Mouse (Mus musculus): ENCODE results near the gene H2-Eb1. TPM values are rescaled to one million over a fixed set of nuclear protein-coding genes. Genes with fewer than 3 reads are reported as not detected.
"Not testable (repeated sequence)": the region's sequence is repeated elsewhere in the genome, so short reads cannot be mapped to it uniquely, and the experiment has no call there.

The H2-Eb1 gene
- polyA plus RNA-seq, 1 experiment from 2014 or later: 0.63 TPM

DNA sequence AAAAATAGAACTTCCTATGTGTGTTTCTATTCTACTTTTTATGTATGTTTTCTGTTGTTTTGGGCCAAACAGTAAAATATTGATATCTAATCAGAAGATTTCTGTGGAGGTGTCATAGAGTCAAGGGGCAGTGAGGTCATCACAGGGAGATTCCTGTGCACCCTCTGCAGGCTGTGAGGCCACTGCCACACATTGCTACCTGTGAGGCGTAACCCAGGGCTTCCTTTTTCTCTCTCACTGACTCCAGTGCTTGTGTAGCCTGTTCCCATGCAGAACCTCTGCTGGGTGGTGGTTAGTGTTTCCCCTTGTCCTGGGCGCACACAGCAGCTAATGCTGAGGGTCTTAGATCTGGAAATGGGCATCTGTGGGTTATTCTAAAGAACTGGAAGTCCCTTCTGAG lies 740 bp downstream of the H2-Eb1 start:
- H3K9me3 ChIP-seq (ENCODE audit: control insufficient read depth, low read length): no peaks in the 10 kb centered on the region
- DNase-seq (ENCODE audit: low spot score) (no peak), ATAC-seq (replicated peaks; ENCODE audit: low FRiP score) (no peak)
- no peaks in the 10 kb centered on the region; the same call in 1 of the 2 replicates for H3K27me3 ChIP-seq (replicated peaks; ENCODE audit: control insufficient read depth, insufficient read depth, low read length)
- H3K9ac ChIP-seq (ENCODE audit: low read depth, low read length): no peak overlapping the region
- no peak overlapping the region for H3K27ac ChIP-seq (ENCODE audit: low read depth, low read length)
- no peaks in the 10 kb centered on the region for H3K4me1 ChIP-seq (replicated peaks; ENCODE audit: control insufficient read depth, insufficient read depth, low read length)
- H3K4me3 ChIP-seq (ENCODE audit: low read depth, low read length): no peak overlapping the region
- 67% methylated on average over 2 of the region's 2 CpGs for WGBS
- no peaks in the 10 kb centered on the region for H3K36me3 ChIP-seq (ENCODE audit: control insufficient read depth, insufficient read depth, low read length)
- H3K4me2 ChIP-seq: no peak overlapping the region

DNA sequence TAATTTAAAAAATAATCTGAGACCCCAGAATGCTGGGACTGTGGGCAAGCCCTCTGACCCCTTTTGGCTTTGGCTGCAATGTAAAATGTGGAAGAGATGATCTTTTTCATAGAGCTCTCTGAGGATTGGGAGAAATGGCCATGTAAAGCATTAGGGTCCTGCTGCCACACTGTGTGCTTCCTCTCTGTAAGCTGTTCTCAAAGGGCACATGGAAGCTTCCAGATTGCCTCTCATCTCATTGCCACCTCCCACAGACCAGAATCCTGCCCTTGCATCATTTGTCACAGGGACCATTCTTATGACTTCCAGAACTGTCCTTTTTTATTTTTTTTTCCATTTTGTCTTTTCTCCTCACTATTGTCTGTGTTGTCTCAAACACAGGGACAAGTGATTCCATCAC lies 1.5 kb downstream of the H2-Eb1 start:
- no peak for ATAC-seq (replicated peaks; ENCODE audit: low FRiP score)
- no peak overlapping the region for H3K4me3 ChIP-seq (ENCODE audit: low read depth, low read length)
- H3K9me3 ChIP-seq (ENCODE audit: control insufficient read depth, low read length): no peaks in the 10 kb centered on the region
- H3K36me3 ChIP-seq (ENCODE audit: control insufficient read depth, insufficient read depth, low read length): no peaks in the 10 kb centered on the region
- no peak overlapping the region for H3K27ac ChIP-seq (ENCODE audit: low read depth, low read length)
- no peaks in the 10 kb centered on the region; the same call in 1 of the 2 replicates for H3K27me3 ChIP-seq (replicated peaks; ENCODE audit: control insufficient read depth, insufficient read depth, low read length)
- no peak overlapping the region for H3K9ac ChIP-seq (ENCODE audit: low read depth, low read length)
- H3K4me2 ChIP-seq: no peak overlapping the region
- H3K4me1 ChIP-seq (replicated peaks; ENCODE audit: control insufficient read depth, insufficient read depth, low read length): no peaks in the 10 kb centered on the region
- DNase-seq (ENCODE audit: low spot score): no peak

DNA sequence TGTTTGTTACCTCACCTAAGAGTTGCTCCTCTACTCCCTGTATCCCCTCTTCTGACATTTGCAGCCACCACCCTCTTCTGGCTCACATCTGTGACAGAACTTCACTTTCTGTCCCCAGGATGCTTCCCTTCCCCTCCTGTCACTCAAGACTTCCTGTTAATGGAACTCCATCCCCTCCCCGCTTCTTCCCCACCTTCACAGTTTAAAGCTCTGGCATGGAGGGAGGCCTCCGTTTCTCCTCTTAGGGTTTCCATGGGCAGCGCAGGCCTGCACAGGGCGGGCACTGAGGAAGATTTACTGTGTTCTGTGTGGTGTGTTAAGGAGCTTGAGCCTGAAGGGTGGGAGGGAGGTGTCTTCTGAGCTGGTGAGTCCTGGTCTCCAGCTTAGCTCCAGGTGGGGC lies 2.5 kb downstream of the H2-Eb1 start:
- H3K4me1 ChIP-seq (replicated peaks; ENCODE audit: control insufficient read depth, insufficient read depth, low read length): no peaks in the 10 kb centered on the region
- no peak overlapping the region for H3K4me2 ChIP-seq
- WGBS: 67% methylated on average over 4 of the region's 4 CpGs
- H3K4me3 ChIP-seq (ENCODE audit: low read depth, low read length): no peak overlapping the region
- H3K9ac ChIP-seq (ENCODE audit: low read depth, low read length): no peak overlapping the region
- H3K27ac ChIP-seq (ENCODE audit: low read depth, low read length): no peak overlapping the region
- no peaks in the 10 kb centered on the region for H3K9me3 ChIP-seq (ENCODE audit: control insufficient read depth, low read length)
- DNase-seq (ENCODE audit: low spot score) (no peak), ATAC-seq (replicated peaks; ENCODE audit: low FRiP score) (no peak)
- H3K27me3 ChIP-seq (replicated peaks; ENCODE audit: control insufficient read depth, insufficient read depth, low read length): no peaks in the 10 kb centered on the region; the same call in 1 of the 2 replicates
- no peaks in the 10 kb centered on the region for H3K36me3 ChIP-seq (ENCODE audit: control insufficient read depth, insufficient read depth, low read length)

DNA sequence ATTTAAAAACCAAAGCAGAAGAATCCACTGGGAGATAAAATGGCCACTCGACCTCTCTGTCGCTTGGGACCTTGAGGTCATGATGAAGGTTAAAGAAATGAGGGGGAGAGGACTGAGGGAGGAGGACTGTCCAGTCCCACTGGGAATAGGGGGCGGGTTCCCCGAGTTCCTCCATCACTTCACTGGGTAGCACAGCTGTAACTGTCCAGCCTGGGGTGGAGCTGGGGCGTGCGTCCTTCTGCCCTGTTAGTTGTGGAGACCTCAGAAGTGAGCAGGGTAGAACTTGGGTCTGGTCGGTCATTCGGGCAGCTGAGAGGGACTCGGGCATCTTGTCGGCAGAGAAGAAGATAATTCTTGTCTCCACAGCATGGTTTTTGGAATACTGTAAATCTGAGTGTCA lies 3.6 kb downstream of the H2-Eb1 start:
- Histone ChIP-seq H3K9ac (ENCODE audit: low read depth, low read length) (peak overlapping the region; percentile 56; the same call in 1 of the 2 replicates), H3K27me3 (replicated peaks; ENCODE audit: control insufficient read depth, insufficient read depth, low read length) (no peaks in the 10 kb centered on the region; the same call in 1 of the 2 replicates), H3K4me2 (peak overlapping the region; percentile 81), H3K4me1 (replicated peaks; ENCODE audit: control insufficient read depth, insufficient read depth, low read length) (no peaks in the 10 kb centered on the region), H3K36me3 (ENCODE audit: control insufficient read depth, insufficient read depth, low read length) (no peaks in the 10 kb centered on the region), H3K4me3 (ENCODE audit: low read depth, low read length) (peak overlapping the region; percentile 58), H3K9me3 (ENCODE audit: control insufficient read depth, low read length) (no peaks in the 10 kb centered on the region), H3K27ac (ENCODE audit: low read depth, low read length) (no peak overlapping the region)
- DNase-seq (ENCODE audit: low spot score) (no peak), ATAC-seq (replicated peaks; ENCODE audit: low FRiP score) (no peak)
- WGBS: 35% methylated on average over 10 of the region's 10 CpGs

DNA sequence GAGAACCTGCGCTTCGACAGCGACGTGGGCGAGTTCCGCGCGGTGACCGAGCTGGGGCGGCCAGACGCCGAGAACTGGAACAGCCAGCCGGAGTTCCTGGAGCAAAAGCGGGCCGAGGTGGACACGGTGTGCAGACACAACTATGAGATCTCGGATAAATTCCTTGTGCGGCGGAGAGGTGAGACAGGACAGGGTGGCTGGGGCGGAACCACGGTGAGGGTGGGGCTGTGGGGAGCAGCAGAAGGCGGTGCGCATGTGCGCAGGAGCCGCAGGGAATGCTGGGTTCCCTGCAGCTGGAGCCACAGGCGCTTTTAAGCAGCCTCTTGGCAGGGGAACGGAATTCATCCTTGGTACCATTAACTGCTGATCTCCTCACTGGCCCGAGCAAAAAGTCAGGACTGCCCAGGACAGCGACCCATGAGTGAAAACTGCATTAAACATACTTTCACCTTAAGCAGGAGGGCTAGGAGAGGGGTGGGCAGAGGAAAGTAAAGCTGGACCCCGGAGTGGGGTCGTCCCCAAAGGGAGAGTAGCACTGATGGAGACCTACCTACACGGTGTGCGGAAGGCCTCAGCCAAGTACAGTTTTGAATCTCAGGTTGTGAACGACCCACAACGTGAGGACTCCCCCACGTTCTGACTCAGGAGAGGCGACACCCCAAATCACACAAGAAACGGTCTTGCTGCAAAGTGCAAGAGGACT lies 4.2 kb downstream of the H2-Eb1 start:
- no peaks in the 10 kb centered on the region for H3K36me3 ChIP-seq (ENCODE audit: control insufficient read depth, insufficient read depth, low read length)
- H3K9me3 ChIP-seq (ENCODE audit: control insufficient read depth, low read length): no peaks in the 10 kb centered on the region
- no peaks in the 10 kb centered on the region for H3K4me1 ChIP-seq (replicated peaks; ENCODE audit: control insufficient read depth, insufficient read depth, low read length)
- WGBS: 19% methylated on average over 38 of the region's 38 CpGs
- DNase-seq (ENCODE audit: low spot score) (peak; percentile 52), ATAC-seq (replicated peaks; ENCODE audit: low FRiP score) (peak; percentile 56; the same call in 1 of the 2 replicates)
- H3K9ac ChIP-seq (ENCODE audit: low read depth, low read length): peak overlapping the region; percentile 56; the same call in 1 of the 2 replicates
- H3K27ac ChIP-seq (ENCODE audit: low read depth, low read length): no peak overlapping the region; the same call in 1 of the 2 replicates
- H3K4me2 ChIP-seq: peak overlapping the region; percentile 81
- H3K27me3 ChIP-seq (replicated peaks; ENCODE audit: control insufficient read depth, insufficient read depth, low read length): no peaks in the 10 kb centered on the region; the same call in 1 of the 2 replicates
- H3K4me3 ChIP-seq (ENCODE audit: low read depth, low read length): peak overlapping the region; percentile 58

DNA sequence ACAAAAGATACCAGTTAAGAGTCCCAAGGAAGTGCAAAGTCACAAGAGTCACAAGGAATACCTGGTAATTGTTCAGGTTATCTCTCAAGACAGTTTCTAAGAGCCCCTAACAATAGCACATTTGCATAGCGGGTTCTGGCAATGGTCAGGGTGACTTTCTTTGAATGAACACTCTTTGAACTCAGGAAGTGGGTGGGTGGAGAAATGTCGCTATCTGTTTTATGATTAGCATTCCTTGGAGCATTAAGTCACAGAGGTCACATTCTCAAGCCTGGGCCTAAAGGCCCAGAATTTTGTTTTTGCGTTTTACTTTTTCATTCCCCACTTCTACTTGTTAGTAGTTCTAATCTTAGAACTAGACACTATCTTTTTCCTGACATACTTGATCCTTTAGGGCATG lies 4.9 kb downstream of the H2-Eb1 start:
- H3K4me2 ChIP-seq; H3K9ac ChIP-seq (ENCODE audit: low read depth, low read length); ATAC-seq (replicated peaks; ENCODE audit: low FRiP score); H3K4me1 ChIP-seq (replicated peaks; ENCODE audit: control insufficient read depth, insufficient read depth, low read length); DNase-seq (ENCODE audit: low spot score); H3K27ac ChIP-seq (ENCODE audit: low read depth, low read length); H3K4me3 ChIP-seq (ENCODE audit: low read depth, low read length); H3K9me3 ChIP-seq (ENCODE audit: control insufficient read depth, low read length); H3K27me3 ChIP-seq (replicated peaks; ENCODE audit: control insufficient read depth, insufficient read depth, low read length); H3K36me3 ChIP-seq (ENCODE audit: control insufficient read depth, insufficient read depth, low read length): not testable (repeated sequence)
- 75% methylated on average over 3 of the region's 3 CpGs for WGBS

DNA sequence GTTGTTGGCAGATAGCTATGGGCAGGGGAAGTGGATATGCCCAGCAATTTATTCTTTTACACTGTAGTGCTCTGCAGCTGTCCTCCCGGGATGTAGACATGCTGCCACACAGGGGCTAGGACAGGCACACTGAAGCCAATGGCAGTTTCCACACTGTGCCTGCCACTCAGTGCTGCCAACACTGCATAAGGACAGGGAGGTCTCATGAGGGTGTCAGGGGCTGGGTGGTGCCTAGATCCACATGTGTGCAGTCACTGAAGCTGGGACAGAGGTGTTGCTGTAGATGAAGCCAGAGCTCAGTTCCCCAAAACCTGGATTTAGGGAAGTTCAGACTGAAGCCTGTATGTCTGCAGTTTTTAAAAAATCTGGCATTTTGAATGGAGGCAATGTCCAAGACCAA lies 6.5 kb downstream of the H2-Eb1 start:
- no peaks in the 10 kb centered on the region for H3K9me3 ChIP-seq (ENCODE audit: control insufficient read depth, low read length)
- no peak for ATAC-seq (replicated peaks; ENCODE audit: low FRiP score)
- no peak for DNase-seq (ENCODE audit: low spot score)
- H3K4me1 ChIP-seq (replicated peaks; ENCODE audit: control insufficient read depth, insufficient read depth, low read length): no peaks in the 10 kb centered on the region
- H3K4me2 ChIP-seq: no peak overlapping the region
- no peaks in the 10 kb centered on the region for H3K36me3 ChIP-seq (ENCODE audit: control insufficient read depth, insufficient read depth, low read length)
- no peak overlapping the region for H3K4me3 ChIP-seq (ENCODE audit: low read depth, low read length)
- no peaks in the 10 kb centered on the region; the same call in 1 of the 2 replicates for H3K27me3 ChIP-seq (replicated peaks; ENCODE audit: control insufficient read depth, insufficient read depth, low read length)
- 82% methylated on average over 1 of the region's 1 CpGs for WGBS
- no peak overlapping the region for H3K27ac ChIP-seq (ENCODE audit: low read depth, low read length)
- no peak overlapping the region for H3K9ac ChIP-seq (ENCODE audit: low read depth, low read length)

DNA sequence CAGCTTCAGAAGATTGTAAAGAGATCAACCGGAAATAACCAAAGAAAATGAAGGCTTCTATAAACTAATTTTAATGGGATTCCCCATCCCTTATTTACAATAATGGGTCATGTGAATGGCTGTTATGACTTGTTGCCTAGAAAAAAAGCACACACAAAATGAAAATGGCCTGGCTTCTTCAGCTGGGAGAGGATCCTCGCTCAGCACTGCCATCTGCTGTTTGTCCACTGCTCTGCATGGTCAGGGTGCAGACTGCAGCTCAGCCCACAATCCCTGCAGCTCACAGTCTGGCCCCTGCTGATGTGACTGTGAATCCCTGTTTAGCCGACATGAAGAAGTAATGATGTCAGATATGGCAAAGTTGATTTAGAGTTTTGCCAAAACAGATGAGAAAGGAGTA lies 7.7 kb downstream of the H2-Eb1 start:
- Histone ChIP-seq H3K9ac (ENCODE audit: low read depth, low read length) (no peak overlapping the region), H3K9me3 (ENCODE audit: control insufficient read depth, low read length) (no peaks in the 10 kb centered on the region), H3K4me2 (no peak overlapping the region), H3K36me3 (ENCODE audit: control insufficient read depth, insufficient read depth, low read length) (no peaks in the 10 kb centered on the region), H3K4me3 (ENCODE audit: low read depth, low read length) (no peak overlapping the region), H3K27me3 (replicated peaks; ENCODE audit: control insufficient read depth, insufficient read depth, low read length) (no peaks in the 10 kb centered on the region; the same call in 1 of the 2 replicates), H3K27ac (ENCODE audit: low read depth, low read length) (no peak overlapping the region), H3K4me1 (replicated peaks; ENCODE audit: control insufficient read depth, insufficient read depth, low read length) (no peaks in the 10 kb centered on the region)
- WGBS: 30% methylated on average over 3 of the region's 3 CpGs
- ATAC-seq (replicated peaks; ENCODE audit: low FRiP score) (no peak), DNase-seq (ENCODE audit: low spot score) (peak; percentile 52)

DNA sequence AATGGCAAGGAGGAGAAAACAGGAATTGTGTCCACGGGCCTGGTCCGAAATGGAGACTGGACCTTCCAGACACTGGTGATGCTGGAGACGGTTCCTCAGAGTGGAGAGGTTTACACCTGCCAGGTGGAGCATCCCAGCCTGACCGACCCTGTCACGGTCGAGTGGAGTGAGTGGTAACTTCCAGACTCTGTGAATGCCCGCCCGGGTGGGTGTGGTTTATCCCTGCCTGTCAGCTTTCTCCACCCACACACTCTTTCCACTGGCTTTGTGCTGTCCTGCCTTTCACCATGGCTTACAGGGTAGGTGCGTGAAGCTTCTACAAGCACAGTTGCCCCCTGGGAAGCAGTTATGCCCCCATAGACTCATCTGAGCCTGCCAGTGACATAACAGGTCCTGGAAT lies 8.6 kb downstream of the H2-Eb1 start:
- Histone ChIP-seq H3K4me1 (replicated peaks; ENCODE audit: control insufficient read depth, insufficient read depth, low read length) (no peaks in the 10 kb centered on the region), H3K27ac (ENCODE audit: low read depth, low read length) (no peak overlapping the region), H3K36me3 (ENCODE audit: control insufficient read depth, insufficient read depth, low read length) (no peaks in the 10 kb centered on the region), H3K9ac (ENCODE audit: low read depth, low read length) (no peak overlapping the region), H3K9me3 (ENCODE audit: control insufficient read depth, low read length) (no peaks in the 10 kb centered on the region), H3K4me3 (ENCODE audit: low read depth, low read length) (no peak overlapping the region), H3K27me3 (replicated peaks; ENCODE audit: control insufficient read depth, insufficient read depth, low read length) (no peaks in the 10 kb centered on the region; the same call in 1 of the 2 replicates), H3K4me2 (no peak overlapping the region)
- WGBS: 69% methylated on average over 9 of the region's 9 CpGs
- no peak for DNase-seq (ENCODE audit: low spot score)
- no peak for ATAC-seq (replicated peaks; ENCODE audit: low FRiP score)

Measured in liver, embryonic 11.5 days (tissue).